Mouse (Mus musculus): ENCODE measurements around the gene Abce1.

DNA sequence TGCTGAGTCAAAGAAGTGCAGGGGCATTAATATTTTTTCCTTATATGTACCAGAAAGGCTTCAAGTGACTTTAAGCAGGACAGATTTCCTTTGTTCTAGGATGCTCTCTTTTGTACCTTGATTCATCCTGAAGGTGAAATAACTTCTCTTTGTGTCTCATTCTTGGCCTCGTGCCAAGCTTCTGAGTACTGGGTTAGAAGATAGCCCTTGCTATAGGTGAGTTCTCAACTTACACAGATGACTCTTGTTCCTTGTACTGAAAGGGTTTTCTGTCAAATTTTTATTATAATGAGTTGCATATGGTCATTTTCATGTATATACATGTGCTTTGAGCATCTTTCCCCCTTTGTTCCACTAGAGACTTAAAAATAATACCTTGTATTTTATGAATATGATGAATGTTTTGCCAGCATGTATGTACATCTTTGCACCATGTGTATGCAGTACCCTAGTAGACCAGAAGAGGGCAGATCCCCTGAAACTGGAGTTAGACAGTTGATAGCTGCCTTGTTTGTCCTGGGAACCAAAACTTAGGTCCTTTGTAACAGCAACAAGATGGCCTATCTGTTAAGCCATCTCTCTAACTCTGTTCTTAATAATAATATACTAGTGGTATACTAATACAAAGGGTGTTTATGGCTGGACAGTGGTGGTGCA, 61.3 kb downstream of the Abce1 start:
- TF ChIP-seq ZC3H11A (IDR thresholded peaks at IDR 0.05; ENCODE audit: borderline replicate concordance, low read depth, low read length), result no peak
- no peak for TF ChIP-seq CHD2 (IDR thresholded peaks at IDR 0.05; ENCODE audit: low read depth, low read length)
- TF ChIP-seq MAFK (IDR thresholded peaks at IDR 0.05; ENCODE audit: insufficient read depth, low read depth, low read length), result no peak

All from ES-E14 (cell line).